Mouse (Mus musculus) megakaryocyte progenitor cell, adult 5-6 weeks (primary cell): Measurements from ENCODE around the gene Pnpla5. TPM values are rescaled to one million over a fixed set of nuclear protein-coding genes. Genes with fewer than 3 reads are reported as not detected.

ENCODE experiments used
- ATAC-seq: replicated peaks from 2 replicates; pipeline ENCODE4 v1.8.0; 2016; ENCODE audit warnings: mild to moderate bottlenecking, moderate TSS enrichment, inconsistent platforms; ENCODE audit not compliant: poor library complexity
- total RNA-seq, 2 experiments: library from RNA; stranded (forward) in 1 of 2; stranded (reverse) in 1 of 2; fragments of 157-497, 149-512 nt in 1 of 2; fragments of 200-1000 nt in 1 of 2; gene quantifications; 2 replicates each; pipeline versions ENCODE4 v1.2.3 to v1.2.4; 2015 to 2017

Gene Pnpla5
- total RNA-seq, 2 experiments from 2014 or later: not detected

DNA sequence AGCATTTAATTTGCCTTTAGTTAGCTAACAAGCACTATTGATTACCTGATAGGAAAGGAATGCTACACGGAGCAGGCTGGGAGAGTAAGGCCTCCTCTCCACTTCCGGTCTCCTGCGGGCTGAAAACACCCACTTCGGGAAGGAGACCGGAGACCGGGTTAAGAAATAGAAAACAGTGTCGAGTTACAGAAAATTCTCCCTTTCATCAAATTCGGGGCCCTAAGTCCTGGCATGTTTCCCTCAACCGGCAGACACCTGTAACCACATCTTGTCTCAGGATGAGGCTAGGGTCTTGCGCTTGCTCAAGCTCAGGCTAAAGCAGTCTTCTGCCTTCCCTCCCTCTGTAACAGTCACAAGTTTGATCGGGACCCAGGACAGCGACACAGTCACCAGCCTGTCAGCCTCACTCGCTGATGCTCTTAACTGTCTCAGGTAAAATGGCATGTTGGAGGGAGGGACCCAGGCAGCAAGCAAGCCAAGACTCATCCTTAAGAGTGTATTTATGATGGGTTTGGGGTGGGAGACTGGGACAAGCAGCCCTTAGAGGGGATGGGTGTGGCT, 52.8 kb downstream of the Pnpla5 start:
- no peak for ATAC-seq

DNA sequence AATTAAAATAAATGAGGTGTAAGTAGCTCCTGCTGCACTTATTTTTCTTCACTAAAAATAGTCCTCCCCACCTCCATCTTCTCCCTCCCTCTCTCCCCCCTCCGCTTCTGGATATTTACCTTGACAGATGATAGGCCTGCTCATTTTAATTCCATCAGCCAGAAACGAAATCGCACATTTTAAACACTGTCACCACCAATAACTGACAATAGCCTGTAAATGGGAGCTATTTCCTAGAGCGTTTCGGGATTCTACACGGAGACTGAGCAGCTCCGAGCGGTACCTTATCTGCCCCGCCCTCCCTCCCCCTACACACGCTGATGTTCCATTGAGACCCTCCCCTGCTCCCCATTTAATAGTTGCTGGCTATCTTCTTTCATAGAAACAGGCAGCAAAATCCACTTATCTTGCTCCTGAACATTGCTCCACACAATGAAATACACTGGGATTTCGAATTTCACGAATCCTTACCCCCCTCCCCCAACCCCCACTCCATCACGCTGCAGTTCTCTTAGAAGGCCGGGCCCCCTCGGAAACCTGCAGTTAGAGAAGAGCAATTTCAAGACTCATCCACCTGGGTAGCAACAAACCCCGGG, 53.4 kb downstream of the Pnpla5 start:
- ATAC-seq: no peak

DNA sequence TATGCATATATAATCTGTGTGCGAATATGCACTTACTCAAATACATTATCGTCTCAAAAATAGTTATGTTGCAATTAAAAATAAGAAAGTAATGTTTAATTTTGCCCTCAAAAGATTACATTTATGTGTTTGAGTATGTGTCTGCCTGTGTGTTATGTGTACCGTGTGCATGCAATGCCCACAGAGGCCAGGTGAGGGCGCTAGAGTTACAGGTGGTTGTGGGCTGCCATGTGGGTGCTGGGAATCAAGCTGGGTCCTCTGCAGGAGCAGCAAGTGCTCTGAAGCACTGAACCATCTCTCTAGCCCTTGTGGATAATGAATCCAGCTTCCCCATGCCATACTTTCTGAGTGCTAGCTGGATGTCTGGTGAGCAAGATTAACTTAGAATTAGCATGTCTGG, 57.3 kb downstream of the Pnpla5 start:
- ATAC-seq: no peak

DNA sequence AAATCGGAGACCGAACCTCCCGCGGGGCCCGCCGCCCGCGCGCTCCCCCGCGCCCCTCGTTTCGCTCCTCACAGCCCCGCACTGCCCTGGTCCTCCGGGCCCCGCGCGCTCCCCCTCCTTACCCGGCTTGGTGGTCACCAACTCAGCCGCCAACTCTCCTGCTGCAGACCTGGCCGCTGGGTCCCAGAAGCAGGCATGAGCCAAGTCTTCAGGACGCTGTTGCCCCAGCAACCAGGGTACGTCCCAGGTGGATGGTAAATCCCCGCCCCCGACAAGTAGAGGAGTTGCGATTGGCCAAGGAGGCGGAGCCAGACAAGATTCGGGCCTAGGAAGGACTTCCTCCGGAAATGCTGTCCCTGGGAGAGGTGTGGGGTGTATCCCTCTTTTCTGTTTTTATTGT, 57.8 kb downstream of the Pnpla5 start, which contains the start of gene Efcab6:
Efcab6 (minus strand) TSS at position 240 of the 400 bp plus-strand sequence.
- ATAC-seq: no peak

Other genes starting within 250 kb of the Pnpla5 start
- not detected in 2 replicates for gene Efcab6, start 57.8 kb downstream of the Pnpla5 start, total RNA-seq (2015)
- not detected in 2 replicates for gene Efcab6, start 57.8 kb downstream of the Pnpla5 start, total RNA-seq (2017)
- gene Sult4a1, start 17.4 kb downstream of the Pnpla5 start, total RNA-seq (2015): not detected in 2 replicates
- not detected in 2 replicates for gene Sult4a1, start 17.4 kb downstream of the Pnpla5 start, total RNA-seq (2017)
- not detected in 2 replicates for gene Pnpla3, start 44.7 kb upstream of the Pnpla5 start, total RNA-seq (2015)
- gene Pnpla3, start 44.7 kb upstream of the Pnpla5 start, total RNA-seq (2017): not detected in 2 replicates
- gene Samm50, start 69.1 kb upstream of the Pnpla5 start, total RNA-seq (2015): 45.1 and 56.2 TPM in 2 replicates
- gene Samm50, start 69.1 kb upstream of the Pnpla5 start, total RNA-seq (2017): 35.6 and 42.0 TPM in 2 replicates
- 3.8 and 4.6 TPM in 2 replicates for gene Parvb, start 108.9 kb upstream of the Pnpla5 start, total RNA-seq (2015)
- 0.33 and 1.5 TPM in 2 replicates for gene Parvb, start 108.9 kb upstream of the Pnpla5 start, total RNA-seq (2017)
- gene Parvg, start 200.9 kb upstream of the Pnpla5 start, total RNA-seq (2015): 99.4 and 106 TPM in 2 replicates
- 246 and 253 TPM in 2 replicates for gene Parvg, start 200.9 kb upstream of the Pnpla5 start, total RNA-seq (2017)